Mouse (Mus musculus): ENCODE results near the gene Kif18b. TPM values are rescaled to one million over a fixed set of nuclear protein-coding genes. Genes with fewer than 3 reads are reported as not detected.

The Kif18b gene
- 8.7 and 8.9 TPM in 2 replicates for polyA plus RNA-seq (2015; fragmentation: Nextera tagmentation; extraction: Ambion mirVana)

DNA sequence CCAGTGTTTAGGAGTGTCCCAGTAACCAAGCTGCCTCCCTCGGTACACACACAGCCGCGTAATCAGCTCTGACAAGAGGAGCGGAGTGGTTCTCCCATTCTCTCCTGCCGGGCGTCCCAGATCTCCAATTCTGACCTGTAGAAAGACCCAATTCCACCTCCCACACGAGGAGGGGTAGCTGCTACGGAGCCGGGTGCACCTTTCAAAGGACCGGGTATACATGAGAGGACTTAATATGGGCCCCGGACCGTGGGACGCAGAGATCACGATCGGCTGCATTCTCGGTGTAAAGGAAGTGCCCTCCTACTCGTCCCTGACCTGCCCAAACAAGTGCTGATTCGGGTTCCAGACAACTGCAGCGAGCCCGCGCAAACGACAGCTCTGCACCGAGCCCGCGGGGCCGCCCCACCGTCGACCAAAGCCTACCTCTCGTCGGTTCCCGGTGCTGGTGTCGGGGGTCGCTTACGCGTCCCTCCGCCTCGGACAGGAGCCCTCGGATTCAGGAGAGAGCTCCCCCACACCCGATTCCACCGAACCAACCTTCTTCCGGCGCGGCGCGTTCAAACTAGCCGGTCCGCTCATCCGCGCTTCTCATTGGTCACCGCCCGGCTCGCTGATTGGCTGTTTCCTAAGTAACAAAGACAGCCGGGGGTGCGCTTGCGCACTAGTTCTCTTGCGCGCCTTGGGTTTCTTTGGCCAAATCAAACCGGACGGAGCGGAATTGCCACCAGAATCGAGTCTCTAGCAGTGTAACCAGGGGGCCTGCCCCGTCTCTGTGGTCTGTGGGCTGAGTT lies at the start of gene Kif18b:
Gene Kif18b, minus strand, starts transcription at position 568 of the 794 bp plus-strand sequence.
- Histone ChIP-seq H3K4me3 (replicated peaks) (peak within 1 kb of the TSS; percentile 74), H3K27me3 (replicated peaks) (no peaks in the 10 kb centered on the region), H3K4me2 (replicated peaks) (peak within 1 kb of the TSS; percentile 75), H3K27ac (peak within 1 kb of the TSS; percentile 90), H3K9ac (peak within 1 kb of the TSS; percentile 67), H3K36me3 (0 out of 2 replicates have a peak, but pooled peaks cover 3% of the 10 kb centered on the region), H3K4me1 (replicated peaks) (peaks cover 10% of the 10 kb centered on the region; the same call in 1 of the 2 replicates), H3K9me3 (no peaks in the 10 kb centered on the region)
- under 1% methylated on average over 62 of the region's 62 CpGs for WGBS
- ATAC-seq, result peak; percentile 98

GRCm38 (mm10) chr11:102972326-102972725 lies 47.4 kb upstream of the Kif18b start:
- H3K27ac ChIP-seq, result no peak overlapping the region
- 53% methylated on average over 1 of the region's 1 CpGs for WGBS
- H3K4me2 ChIP-seq (replicated peaks), result no peak overlapping the region
- H3K4me3 ChIP-seq (replicated peaks), result no peak overlapping the region
- no peak for ATAC-seq
- H3K27me3 ChIP-seq (replicated peaks), result no peaks in the 10 kb centered on the region; the same call in 1 of the 2 replicates
- no peaks in the 10 kb centered on the region for H3K36me3 ChIP-seq
- no peaks in the 10 kb centered on the region for H3K9me3 ChIP-seq
- H3K9ac ChIP-seq, result no peak overlapping the region
- no peaks in the 10 kb centered on the region for H3K4me1 ChIP-seq (replicated peaks)

DNA sequence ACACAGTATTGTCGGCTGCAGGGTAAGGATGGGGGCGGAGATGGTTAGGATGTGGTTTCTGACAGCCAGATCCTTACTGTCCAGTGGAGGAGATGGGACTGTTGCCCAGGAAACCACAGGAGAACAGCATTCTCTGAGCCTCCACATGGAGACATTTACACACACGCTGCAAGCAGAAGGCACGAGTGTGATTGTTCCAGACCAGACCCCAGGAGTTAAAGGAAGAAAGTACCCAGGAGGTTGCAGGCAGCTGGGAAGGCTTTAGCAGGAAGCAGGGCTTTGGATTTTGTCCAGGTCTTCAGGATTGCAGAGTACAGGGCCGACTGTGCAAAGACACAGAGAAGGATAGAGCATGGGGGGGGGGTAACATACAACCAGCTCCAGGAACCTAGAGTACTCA lies 46.7 kb upstream of the Kif18b start:
- Histone ChIP-seq H3K9me3 (no peaks in the 10 kb centered on the region), H3K4me2 (replicated peaks) (no peak overlapping the region), H3K36me3 (no peaks in the 10 kb centered on the region), H3K27me3 (replicated peaks) (no peaks in the 10 kb centered on the region; the same call in 1 of the 2 replicates), H3K4me3 (replicated peaks) (no peak overlapping the region), H3K9ac (no peak overlapping the region), H3K4me1 (replicated peaks) (no peaks in the 10 kb centered on the region), H3K27ac (no peak overlapping the region)
- no peak for ATAC-seq
- 36% methylated on average over 5 of the region's 5 CpGs for WGBS

DNA sequence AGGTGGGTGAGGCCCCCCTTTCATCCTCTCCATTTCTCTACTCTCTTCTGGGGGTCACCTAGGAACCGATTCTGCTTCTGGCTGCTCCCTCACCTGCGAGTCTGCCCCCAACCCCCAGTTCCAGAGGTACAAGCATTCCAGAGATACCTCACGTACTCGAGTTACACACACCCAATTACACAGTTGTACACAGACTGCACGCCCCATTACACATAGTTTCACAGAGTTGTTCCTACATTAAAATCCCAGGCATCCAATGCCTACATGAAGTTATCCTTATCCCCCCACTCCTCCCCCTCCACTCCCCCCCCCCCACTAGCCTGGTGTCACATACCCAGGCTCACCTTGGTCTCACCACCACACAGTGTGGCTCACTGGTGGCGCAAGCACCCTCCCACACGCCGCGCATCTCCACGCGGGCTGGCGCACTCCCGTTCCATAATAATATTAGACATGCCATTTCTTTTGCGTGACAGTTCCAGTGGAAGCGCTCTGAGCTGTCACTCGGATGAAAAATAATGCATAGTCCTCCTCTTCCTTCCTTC lies 39.7 kb upstream of the Kif18b start:
- no peak overlapping the region for H3K27ac ChIP-seq
- H3K4me1 ChIP-seq (replicated peaks), result peaks cover 10% of the 10 kb centered on the region
- H3K36me3 ChIP-seq, result no peaks in the 10 kb centered on the region
- H3K27me3 ChIP-seq (replicated peaks), result no peaks in the 10 kb centered on the region
- 69% methylated on average over 16 of the region's 16 CpGs for WGBS
- ATAC-seq, result no peak
- no peaks in the 10 kb centered on the region for H3K9me3 ChIP-seq
- no peak overlapping the region for H3K4me3 ChIP-seq (replicated peaks)
- H3K9ac ChIP-seq, result no peak overlapping the region
- no peak overlapping the region for H3K4me2 ChIP-seq (replicated peaks)

DNA sequence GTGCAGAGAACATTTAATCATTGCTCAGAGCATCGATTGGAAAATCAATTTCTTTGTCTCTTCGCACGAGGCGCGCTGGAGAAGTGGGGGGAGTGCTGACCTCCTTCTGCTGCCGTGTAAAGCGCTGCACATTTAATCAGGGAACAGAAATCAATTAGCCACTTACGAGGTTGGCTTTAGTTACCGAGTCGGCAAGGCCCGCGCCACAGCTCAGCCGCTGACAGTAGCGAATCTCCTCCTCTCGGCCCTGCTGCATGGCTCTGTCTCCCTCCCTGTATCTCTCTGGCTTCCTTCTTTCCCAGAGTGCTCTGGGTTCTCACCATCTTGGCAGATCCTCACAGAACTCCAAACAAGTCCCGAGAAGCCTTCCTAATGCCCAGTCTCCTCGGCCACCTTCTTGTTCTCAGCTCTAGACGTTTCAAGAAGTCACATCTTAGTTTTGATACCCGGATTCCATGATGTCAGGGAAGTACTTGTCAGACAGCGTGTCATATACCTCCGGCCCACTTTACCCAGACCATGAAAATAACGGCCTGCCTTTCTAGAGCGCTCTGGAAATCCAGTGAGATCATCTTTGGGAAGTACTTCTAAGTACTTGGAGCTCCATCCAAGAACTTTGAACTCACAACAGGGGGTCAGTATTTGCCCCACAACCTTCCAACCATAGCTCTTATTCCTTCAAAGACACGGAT lies 39.1 kb upstream of the Kif18b start:
- WGBS, result 30% methylated on average over 24 of the region's 24 CpGs
- H3K4me3 ChIP-seq (replicated peaks), result no peak overlapping the region
- no peak overlapping the region; the same call in 1 of the 2 replicates for H3K4me2 ChIP-seq (replicated peaks)
- ATAC-seq, result no peak
- 0 out of 2 replicates have a peak overlapping the region, but pooled peaks have one; percentile 18 for H3K27ac ChIP-seq
- H3K27me3 ChIP-seq (replicated peaks), result no peaks in the 10 kb centered on the region
- no peak overlapping the region for H3K9ac ChIP-seq
- no peaks in the 10 kb centered on the region for H3K9me3 ChIP-seq
- H3K36me3 ChIP-seq, result no peaks in the 10 kb centered on the region
- H3K4me1 ChIP-seq (replicated peaks), result peaks cover 10% of the 10 kb centered on the region

- WGBS, result 12% methylated on average over 16 of the region's 16 CpGs
- Histone ChIP-seq H3K27ac (0 out of 2 replicates have a peak overlapping the region, but pooled peaks have one; percentile 18), H3K4me3 (replicated peaks) (no peak overlapping the region), H3K4me1 (replicated peaks) (peaks cover 10% of the 10 kb centered on the region), H3K27me3 (replicated peaks) (no peaks in the 10 kb centered on the region), H3K9ac (no peak overlapping the region; the same call in 1 of the 2 replicates), H3K4me2 (replicated peaks) (peak overlapping the region; percentile 30), H3K36me3 (no peaks in the 10 kb centered on the region), H3K9me3 (no peaks in the 10 kb centered on the region)
- peak; percentile 47; the same call in 1 of the 2 replicates for ATAC-seq
Observed at GRCm38 (mm10) chr11:102963246-102963854, 38.4 kb upstream of the Kif18b start.

- no peak overlapping the region; the same call in 1 of the 2 replicates for H3K9ac ChIP-seq
- H3K27ac ChIP-seq, result no peak overlapping the region
- 45% methylated on average over 7 of the region's 7 CpGs for WGBS
Observed at GRCm38 (mm10) chr11:102962861-102963245, 37.9 kb upstream of the Kif18b start.

GRCm38 (mm10) chr11:102961082-102961481 lies 36.2 kb upstream of the Kif18b start:
- no peak overlapping the region for H3K4me2 ChIP-seq (replicated peaks)

More at GRCm38 (mm10) chr11:102962861-102963245, 37.9 kb upstream of the Kif18b start:
- no peaks in the 10 kb centered on the region for H3K36me3 ChIP-seq
- no peak overlapping the region for H3K4me3 ChIP-seq (replicated peaks)
- no peaks in the 10 kb centered on the region for H3K9me3 ChIP-seq
- peaks cover 14% of the 10 kb centered on the region for H3K4me1 ChIP-seq (replicated peaks)
- H3K27me3 ChIP-seq (replicated peaks), result no peaks in the 10 kb centered on the region
- ATAC-seq, result no peak
- peak overlapping the region; percentile 30 for H3K4me2 ChIP-seq (replicated peaks)

GRCm38 (mm10) chr11:102958870-102959269 lies 33.9 kb upstream of the Kif18b start:
- Histone ChIP-seq H3K9ac (no peak overlapping the region), H3K4me2 (replicated peaks) (no peak overlapping the region)
- WGBS, result 75% methylated on average over 1 of the region's 1 CpGs

More at GRCm38 (mm10) chr11:102961082-102961481, 36.2 kb upstream of the Kif18b start:
- 89% methylated on average over 4 of the region's 4 CpGs for WGBS
- no peaks in the 10 kb centered on the region for H3K9me3 ChIP-seq
- H3K4me1 ChIP-seq (replicated peaks), result peaks cover 31% of the 10 kb centered on the region
- H3K27me3 ChIP-seq (replicated peaks), result no peaks in the 10 kb centered on the region
- no peaks in the 10 kb centered on the region for H3K36me3 ChIP-seq
- no peak overlapping the region for H3K4me3 ChIP-seq (replicated peaks)
- ATAC-seq, result no peak
- no peak overlapping the region for H3K9ac ChIP-seq
- H3K27ac ChIP-seq, result no peak overlapping the region

DNA sequence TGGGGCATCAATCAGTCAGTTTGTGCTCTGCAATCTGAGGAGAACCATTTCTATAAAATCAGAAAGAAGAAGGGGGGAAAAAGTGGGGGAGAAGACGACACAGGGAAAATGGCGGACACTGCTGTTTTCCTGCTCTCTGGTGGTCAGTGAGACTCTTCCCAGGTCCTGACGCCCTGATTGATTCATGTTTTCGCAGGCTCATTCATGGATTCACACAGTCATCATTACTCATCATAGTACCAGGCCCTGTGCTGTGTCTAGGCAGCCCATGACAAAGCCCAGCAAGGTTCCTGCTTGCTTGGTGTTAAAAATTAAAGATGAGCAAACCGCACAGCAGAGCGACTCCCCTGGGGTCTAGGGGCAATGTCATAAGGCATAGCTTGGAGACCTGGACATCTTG lies 33.5 kb upstream of the Kif18b start:
- Histone ChIP-seq H3K9ac (no peak overlapping the region), H3K4me1 (replicated peaks) (peaks cover 32% of the 10 kb centered on the region), H3K9me3 (no peaks in the 10 kb centered on the region), H3K4me3 (replicated peaks) (no peak overlapping the region), H3K27me3 (replicated peaks) (no peaks in the 10 kb centered on the region), H3K4me2 (replicated peaks) (no peak overlapping the region), H3K36me3 (no peaks in the 10 kb centered on the region), H3K27ac (no peak overlapping the region)
- WGBS, result 82% methylated on average over 6 of the region's 6 CpGs
- no peak for ATAC-seq

More at GRCm38 (mm10) chr11:102958870-102959269, 33.9 kb upstream of the Kif18b start:
- Histone ChIP-seq H3K27ac (no peak overlapping the region), H3K36me3 (no peaks in the 10 kb centered on the region), H3K9me3 (no peaks in the 10 kb centered on the region), H3K27me3 (replicated peaks) (no peaks in the 10 kb centered on the region), H3K4me1 (replicated peaks) (peaks cover 37% of the 10 kb centered on the region), H3K4me3 (replicated peaks) (no peak overlapping the region)
- no peak for ATAC-seq

GRCm38 (mm10) chr11:102957692-102958091 lies 32.8 kb upstream of the Kif18b start:
- peaks cover 37% of the 10 kb centered on the region for H3K4me1 ChIP-seq (replicated peaks)
- 68% methylated on average over 8 of the region's 8 CpGs for WGBS
- no peak for ATAC-seq
- no peak overlapping the region for H3K9ac ChIP-seq
- no peak overlapping the region for H3K4me3 ChIP-seq (replicated peaks)
- H3K27me3 ChIP-seq (replicated peaks), result 0 out of 2 replicates have a peak, but pooled peaks cover 6% of the 10 kb centered on the region
- H3K36me3 ChIP-seq, result no peaks in the 10 kb centered on the region
- H3K9me3 ChIP-seq, result no peaks in the 10 kb centered on the region
- 0 out of 2 replicates have a peak overlapping the region, but pooled peaks have one; percentile 17 for H3K4me2 ChIP-seq (replicated peaks)
- H3K27ac ChIP-seq, result peak overlapping the region; percentile 82
